Mouse (Mus musculus) liver, adult (tissue): ENCODE data around the gene Glyr1.

Experiments used
- GATA4 ChIP-seq: IDR thresholded peaks from 2 replicates; pipeline ENCODE4 v1.6.1; 2014; ENCODE audit warnings: mild to moderate bottlenecking, low read length; ENCODE audit not compliant: insufficient replicate concordance

Glyr1 gene

GRCm38 (mm10) chr16:4979755-4980380, 69.8 kb downstream of the Glyr1 start:
- no peak for TF ChIP-seq GATA4

- TF ChIP-seq GATA4: no peak
Measured at GRCm38 (mm10) chr16:4978275-4979051, 71.2 kb downstream of the Glyr1 start.

GRCm38 (mm10) chr16:4976180-4976579, 73.5 kb downstream of the Glyr1 start:
- TF ChIP-seq GATA4: no peak

GRCm38 (mm10) chr16:4974521-4974920, 75.1 kb downstream of the Glyr1 start:
- TF ChIP-seq GATA4: no peak

GRCm38 (mm10) chr16:4971626-4972025, 78.0 kb downstream of the Glyr1 start:
- TF ChIP-seq GATA4: no peak; the same call in 1 of the 2 replicates

GRCm38 (mm10) chr16:4969055-4969843, 80.4 kb downstream of the Glyr1 start:
- no peak for TF ChIP-seq GATA4

GRCm38 (mm10) chr16:4968426-4968825, 81.2 kb downstream of the Glyr1 start:
- no peak for TF ChIP-seq GATA4

GRCm38 (mm10) chr16:4965392-4966129, 84.1 kb downstream of the Glyr1 start:
- no peak for TF ChIP-seq GATA4

GRCm38 (mm10) chr16:4964731-4965391, 84.8 kb downstream of the Glyr1 start:
- no peak for TF ChIP-seq GATA4
